Mouse (Mus musculus): ENCODE measurements around the gene Stab2. TPM values are rescaled to one million over a fixed set of nuclear protein-coding genes. Genes with fewer than 3 reads are reported as not detected.

Gene Stab2
- polyA plus RNA-seq, 1 experiment: 0.05 TPM

DNA sequence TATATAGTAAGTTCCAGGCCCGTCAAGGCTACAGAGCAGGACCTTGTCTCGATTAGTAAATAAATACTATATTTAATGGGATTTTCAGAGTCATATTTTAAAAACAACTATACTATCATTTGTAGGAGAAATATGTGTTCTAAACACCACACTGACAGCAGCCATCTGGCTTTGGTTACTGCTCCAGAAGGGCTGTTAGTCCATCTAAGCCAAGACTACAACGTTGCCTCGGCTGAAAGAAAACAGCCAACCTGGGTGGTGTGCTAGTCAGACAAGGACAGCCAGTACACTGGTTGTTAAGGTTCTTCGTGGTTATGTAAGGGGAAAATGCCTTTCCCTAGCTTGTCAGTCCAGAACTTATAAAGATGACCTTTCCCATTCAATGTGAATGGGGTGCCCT, 165.2 kb downstream of the Stab2 start:
- Histone ChIP-seq H3K36me3 (ENCODE audit: control insufficient read depth, insufficient read depth) (peaks cover 4% of the 10 kb centered on the region), H3K27me3 (ENCODE audit: control insufficient read depth, insufficient read depth, insufficient read length) (no peaks in the 10 kb centered on the region), H3ac (ENCODE audit: control insufficient read depth, insufficient read length, low read depth) (no peak overlapping the region), H3K79me3 (ENCODE audit: low read depth) (no peaks in the 10 kb centered on the region), H3K79me2 (ENCODE audit: control insufficient read depth, insufficient read depth) (no peaks in the 10 kb centered on the region), H3K4me3 (ENCODE audit: insufficient read depth, poor library complexity, severe bottlenecking) (no peak overlapping the region)
- TF ChIP-seq CTCF (IDR thresholded peaks at IDR 0.05; ENCODE audit: control insufficient read depth, insufficient read depth, insufficient read length) (no peak), MYOD1 (IDR thresholded peaks at IDR 0.05; ENCODE audit: control insufficient read depth, insufficient read length, low read depth) (no peak), USF1 (IDR thresholded peaks at IDR 0.05; ENCODE audit: low read depth) (no peak), CEBPB (IDR thresholded peaks at IDR 0.05; ENCODE audit: low read depth) (no peak), MYOG (IDR thresholded peaks at IDR 0.05; ENCODE audit: control insufficient read depth, extremely low read depth, insufficient read length) (no peak), FOSL1 (IDR thresholded peaks at IDR 0.05; ENCODE audit: insufficient read depth, low read length, poor library complexity, severe bottlenecking) (no peak), MAX (IDR thresholded peaks at IDR 0.05) (no peak)

DNA sequence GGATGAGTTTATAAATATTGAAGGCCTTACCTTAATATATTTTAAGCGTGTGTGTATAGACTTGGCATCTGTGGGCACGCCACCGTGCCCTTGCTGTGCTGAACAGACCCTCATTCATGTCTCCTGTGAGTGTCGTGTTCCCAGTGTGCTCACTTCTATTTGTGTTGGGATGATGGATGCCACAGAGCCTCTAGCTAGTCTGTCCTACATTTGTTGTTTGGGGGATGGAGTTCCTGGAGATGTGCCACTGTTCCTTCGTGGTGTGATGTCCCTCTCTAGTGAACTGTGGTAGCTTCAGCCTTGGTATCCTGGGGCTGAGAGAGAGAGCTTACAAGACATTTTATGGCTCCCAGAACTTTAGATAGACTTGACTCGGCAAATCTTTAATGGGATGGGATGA, 169.0 kb downstream of the Stab2 start:
- H3K27me3 ChIP-seq (ENCODE audit: control insufficient read depth, insufficient read depth, insufficient read length): no peaks in the 10 kb centered on the region
- no peaks in the 10 kb centered on the region for H3K79me3 ChIP-seq (ENCODE audit: low read depth)
- H3K36me3 ChIP-seq (ENCODE audit: control insufficient read depth, insufficient read depth): peaks cover 33% of the 10 kb centered on the region
- H3ac ChIP-seq (ENCODE audit: control insufficient read depth, insufficient read length, low read depth): no peak overlapping the region
- no peaks in the 10 kb centered on the region for H3K79me2 ChIP-seq (ENCODE audit: control insufficient read depth, insufficient read depth)
- no peak overlapping the region for H3K4me3 ChIP-seq (ENCODE audit: insufficient read depth, poor library complexity, severe bottlenecking)
- no peak for TF ChIP-seq MYOG (IDR thresholded peaks at IDR 0.05; ENCODE audit: control insufficient read depth, extremely low read depth, insufficient read length)
- no peak for TF ChIP-seq MYOD1 (IDR thresholded peaks at IDR 0.05; ENCODE audit: control insufficient read depth, insufficient read length, low read depth)
- TF ChIP-seq USF1 (IDR thresholded peaks at IDR 0.05; ENCODE audit: low read depth): no peak
- no peak for TF ChIP-seq CTCF (IDR thresholded peaks at IDR 0.05; ENCODE audit: control insufficient read depth, insufficient read depth, insufficient read length)
- no peak for TF ChIP-seq CEBPB (IDR thresholded peaks at IDR 0.05; ENCODE audit: low read depth)
- TF ChIP-seq FOSL1 (IDR thresholded peaks at IDR 0.05; ENCODE audit: insufficient read depth, low read length, poor library complexity, severe bottlenecking): no peak
- TF ChIP-seq MAX (IDR thresholded peaks at IDR 0.05): no peak

DNA sequence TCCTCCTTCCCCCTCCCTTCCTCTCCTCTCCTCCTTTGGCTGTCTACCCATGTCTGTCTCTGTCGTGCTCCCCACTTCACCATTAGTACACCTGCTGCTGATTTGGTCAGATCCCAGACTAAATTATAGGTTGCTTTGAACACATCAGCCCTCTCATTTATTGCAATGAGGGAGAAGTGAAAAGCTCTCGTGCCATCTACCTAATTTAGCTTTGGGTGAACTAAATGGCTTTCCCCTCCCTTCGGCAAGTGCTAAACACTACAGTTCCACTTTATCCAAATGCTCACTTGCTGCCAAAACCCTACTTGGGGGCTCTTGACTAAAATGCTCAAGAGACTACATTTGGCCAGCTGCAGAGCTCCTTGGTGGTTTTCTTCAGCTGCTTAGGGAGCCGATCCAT, 171.0 kb downstream of the Stab2 start:
- TF ChIP-seq CEBPB (IDR thresholded peaks at IDR 0.05; ENCODE audit: low read depth) (no peak), FOSL1 (IDR thresholded peaks at IDR 0.05; ENCODE audit: insufficient read depth, low read length, poor library complexity, severe bottlenecking) (no peak), MAX (IDR thresholded peaks at IDR 0.05) (no peak), MYOD1 (IDR thresholded peaks at IDR 0.05; ENCODE audit: control insufficient read depth, insufficient read length, low read depth) (no peak), MYOG (IDR thresholded peaks at IDR 0.05; ENCODE audit: control insufficient read depth, extremely low read depth, insufficient read length) (no peak), USF1 (IDR thresholded peaks at IDR 0.05; ENCODE audit: low read depth) (no peak), CTCF (IDR thresholded peaks at IDR 0.05; ENCODE audit: control insufficient read depth, insufficient read depth, insufficient read length) (no peak)
- no peaks in the 10 kb centered on the region for H3K79me3 ChIP-seq (ENCODE audit: low read depth)
- H3K36me3 ChIP-seq (ENCODE audit: control insufficient read depth, insufficient read depth): peaks cover 53% of the 10 kb centered on the region
- H3K27me3 ChIP-seq (ENCODE audit: control insufficient read depth, insufficient read depth, insufficient read length): no peaks in the 10 kb centered on the region
- H3K4me3 ChIP-seq (ENCODE audit: insufficient read depth, poor library complexity, severe bottlenecking): no peak overlapping the region
- H3ac ChIP-seq (ENCODE audit: control insufficient read depth, insufficient read length, low read depth): no peak overlapping the region
- H3K79me2 ChIP-seq (ENCODE audit: control insufficient read depth, insufficient read depth): no peaks in the 10 kb centered on the region

DNA sequence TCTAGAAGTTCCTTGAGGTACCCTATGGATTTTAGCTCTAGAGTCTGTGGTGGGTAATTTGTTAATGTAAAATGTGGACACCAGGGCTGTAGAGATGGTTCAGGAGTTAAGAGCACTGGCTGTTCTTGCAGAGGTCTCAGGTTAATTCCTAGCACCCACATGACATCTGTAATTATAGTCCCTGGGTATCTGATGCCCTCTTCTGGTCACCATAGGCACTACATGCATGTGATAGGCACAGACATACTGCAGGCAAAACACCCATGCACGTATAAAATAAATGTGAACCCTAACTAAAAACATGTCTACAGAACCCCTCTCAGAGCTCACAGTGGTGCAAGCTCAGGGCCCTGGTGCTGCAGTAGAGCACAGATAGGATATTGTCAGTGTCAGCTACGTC, 178.3 kb downstream of the Stab2 start:
- peaks cover 82% of the 10 kb centered on the region for H3K36me3 ChIP-seq (ENCODE audit: control insufficient read depth, insufficient read depth)
- H3K4me3 ChIP-seq (ENCODE audit: insufficient read depth, poor library complexity, severe bottlenecking): no peak overlapping the region
- H3K79me3 ChIP-seq (ENCODE audit: low read depth): no peaks in the 10 kb centered on the region
- peaks cover 9% of the 10 kb centered on the region for H3K79me2 ChIP-seq (ENCODE audit: control insufficient read depth, insufficient read depth)
- no peak for TF ChIP-seq CTCF (IDR thresholded peaks at IDR 0.05; ENCODE audit: control insufficient read depth, insufficient read depth, insufficient read length)
- no peak for TF ChIP-seq CEBPB (IDR thresholded peaks at IDR 0.05; ENCODE audit: low read depth)
- no peak for TF ChIP-seq FOSL1 (IDR thresholded peaks at IDR 0.05; ENCODE audit: insufficient read depth, low read length, poor library complexity, severe bottlenecking)
- TF ChIP-seq MYOD1 (IDR thresholded peaks at IDR 0.05; ENCODE audit: control insufficient read depth, insufficient read length, low read depth): no peak
- no peak for TF ChIP-seq USF1 (IDR thresholded peaks at IDR 0.05; ENCODE audit: low read depth)
- TF ChIP-seq MAX (IDR thresholded peaks at IDR 0.05): no peak
- no peak for TF ChIP-seq MYOG (IDR thresholded peaks at IDR 0.05; ENCODE audit: control insufficient read depth, extremely low read depth, insufficient read length)
- H3K27me3 ChIP-seq (ENCODE audit: control insufficient read depth, insufficient read depth, insufficient read length): no peaks in the 10 kb centered on the region
- no peak overlapping the region for H3ac ChIP-seq (ENCODE audit: control insufficient read depth, insufficient read length, low read depth)

DNA sequence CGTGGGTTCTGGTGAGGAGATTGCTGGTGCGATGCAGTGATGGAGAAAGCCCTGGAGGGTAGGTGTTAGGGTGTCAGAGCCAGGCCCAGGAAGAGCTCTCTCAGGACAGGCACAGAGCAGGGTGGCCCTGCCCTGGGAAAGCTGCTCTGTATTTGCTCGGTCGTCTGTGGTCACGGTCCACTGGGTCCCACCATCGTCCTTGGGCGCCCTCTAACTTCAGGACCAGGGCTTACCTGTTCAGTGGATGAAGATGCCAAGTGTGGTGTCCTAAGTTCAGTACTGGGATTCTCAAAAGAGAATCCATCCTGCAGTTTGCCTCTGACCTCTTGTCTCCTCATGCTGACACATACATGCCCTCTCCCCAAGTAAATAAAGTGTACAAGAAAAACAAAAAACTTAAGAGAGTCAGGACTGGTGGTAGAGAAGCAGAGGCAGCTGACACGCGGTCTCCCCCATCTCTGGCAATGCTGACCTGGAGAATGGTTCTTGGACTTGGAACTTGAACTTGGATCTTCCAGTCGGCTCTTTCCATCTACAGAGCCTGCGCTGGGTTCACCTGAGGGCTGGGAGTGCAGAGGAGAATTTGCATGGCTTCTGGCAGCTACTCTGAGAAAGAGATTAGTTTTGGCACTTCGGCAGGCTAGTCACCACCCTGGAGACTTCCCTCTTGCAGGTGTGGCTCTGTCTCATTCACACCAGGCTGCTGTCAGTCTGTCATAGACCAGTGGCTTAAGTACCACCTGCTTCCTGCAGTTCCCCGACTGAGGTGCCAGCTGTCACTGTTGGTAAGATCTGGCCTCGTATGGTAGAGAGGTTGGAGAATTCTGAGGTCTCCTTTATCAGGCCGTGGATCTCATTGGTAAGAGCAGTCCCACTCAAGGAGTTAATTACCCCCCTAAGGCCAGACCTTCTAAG, 179.3 kb downstream of the Stab2 start:
- no peak overlapping the region for H3ac ChIP-seq (ENCODE audit: control insufficient read depth, insufficient read length, low read depth)
- H3K27me3 ChIP-seq (ENCODE audit: control insufficient read depth, insufficient read depth, insufficient read length): no peaks in the 10 kb centered on the region
- H3K79me2 ChIP-seq (ENCODE audit: control insufficient read depth, insufficient read depth): peaks cover 9% of the 10 kb centered on the region
- H3K79me3 ChIP-seq (ENCODE audit: low read depth): no peaks in the 10 kb centered on the region
- no peak overlapping the region for H3K4me3 ChIP-seq (ENCODE audit: insufficient read depth, poor library complexity, severe bottlenecking)
- TF ChIP-seq FOSL1 (IDR thresholded peaks at IDR 0.05; ENCODE audit: insufficient read depth, low read length, poor library complexity, severe bottlenecking): no peak
- H3K36me3 ChIP-seq (ENCODE audit: control insufficient read depth, insufficient read depth): peaks cover 80% of the 10 kb centered on the region
